Mouse (Mus musculus) layer of hippocampus, adult 9-11 months (tissue): ENCODE measurements at regions not wholly inside any gene's neighbourhood (a gene's known extent, or its start where the extent isn't known, plus 50 kb on each side); places are given as distances from the start of the nearest gene placed in this dataset.

ENCODE experiments used
- DNase-seq: peaks from one replicate; pipeline ENCODE4 v3.0.0; 2022

- DNase-seq, result no peak
Measured at GRCm38 (mm10) chr6:117622946-117623345, 218.0 kb upstream of the Zfp637 start.

DNA sequence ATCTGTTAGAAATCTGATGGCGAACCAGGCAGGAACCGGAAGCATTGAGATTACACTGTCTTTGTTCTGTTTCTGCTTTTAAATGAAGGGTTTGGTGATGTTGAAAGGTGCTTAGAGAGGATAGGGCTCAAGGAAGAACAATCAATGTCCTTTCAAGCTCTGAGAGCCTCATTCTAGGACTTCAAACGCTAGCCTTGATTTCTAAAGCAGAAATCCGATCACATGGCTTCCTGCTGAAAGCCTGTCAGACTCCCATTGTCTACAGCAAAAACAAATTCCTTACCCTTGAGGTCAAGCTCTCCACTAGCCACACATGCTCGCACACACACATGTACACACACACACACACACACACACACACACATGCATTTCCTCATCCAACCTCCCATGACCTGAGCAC is 215.3 kb upstream of the Zfp637 start:
- DNase-seq, result no peak

- DNase-seq, result no peak
Measured at GRCm38 (mm10) chr6:117627461-117627860, 213.5 kb upstream of the Zfp637 start.

DNA sequence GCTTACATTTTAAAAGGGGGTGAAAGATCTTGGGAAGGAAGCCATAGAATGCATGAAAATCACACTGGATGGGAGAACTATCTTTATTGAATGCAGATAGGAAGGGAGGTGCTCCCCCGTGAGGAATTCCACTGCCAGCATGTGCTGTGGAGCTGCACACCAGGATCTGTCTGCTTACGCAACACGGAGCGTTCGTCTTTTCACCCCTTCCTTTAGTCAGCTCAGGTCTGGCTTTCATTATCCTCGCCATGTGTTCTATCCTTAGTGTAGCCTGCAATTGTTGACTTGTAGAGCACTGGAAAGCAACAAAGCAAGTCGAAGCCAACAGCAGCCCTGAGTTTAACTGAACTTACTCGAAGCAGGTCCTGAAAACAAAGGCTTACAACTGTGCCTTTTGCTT is 194.4 kb upstream of the Zfp637 start:
- DNase-seq, result peak; percentile 18

DNA sequence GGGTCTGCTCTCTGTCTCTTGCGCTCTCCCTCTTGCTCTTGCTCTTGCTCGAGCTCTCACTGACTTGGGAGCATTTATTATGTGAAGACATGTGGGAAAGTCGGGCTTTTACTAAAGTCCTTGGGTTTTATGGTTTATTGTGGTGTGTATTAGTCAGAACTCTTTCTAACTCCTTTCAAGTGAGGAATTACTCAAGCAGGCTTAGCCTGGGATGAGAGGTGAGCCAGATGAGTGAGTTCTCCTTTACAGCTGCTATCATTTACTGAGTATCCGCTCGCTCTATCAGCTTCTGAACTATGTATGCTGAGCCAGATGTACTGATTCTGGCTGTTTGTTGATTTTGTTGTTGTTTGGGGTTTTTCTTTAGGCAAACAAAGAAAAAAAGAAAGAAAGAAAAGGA is 190.4 kb upstream of the Zfp637 start:
- DNase-seq, result no peak

GRCm38 (mm10) chr6:117651551-117651950 is 189.4 kb upstream of the Zfp637 start:
- no peak for DNase-seq

GRCm38 (mm10) chr6:117652012-117652411 is 189.0 kb upstream of the Zfp637 start:
- no peak for DNase-seq

DNA sequence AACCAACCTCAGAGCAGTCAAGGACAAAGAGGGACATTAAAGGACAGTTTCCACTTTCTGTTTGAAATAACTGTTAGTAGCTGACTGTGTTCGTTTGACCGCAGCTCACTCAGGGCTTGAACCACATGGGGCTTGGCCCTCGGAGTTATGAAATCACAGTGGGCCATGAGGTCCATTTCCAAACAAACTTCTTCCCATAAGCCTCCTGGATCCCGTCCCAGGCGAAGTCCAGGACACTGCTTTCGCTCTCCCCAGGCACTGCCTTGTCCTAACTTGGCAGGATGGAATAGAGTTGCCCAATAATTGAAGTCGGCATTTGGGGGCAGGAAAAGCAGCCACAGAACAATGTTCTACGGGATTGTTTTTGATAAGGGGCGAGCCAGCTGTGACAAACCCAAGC is 188.1 kb upstream of the Zfp637 start:
- DNase-seq, result peak; percentile 7

DNA sequence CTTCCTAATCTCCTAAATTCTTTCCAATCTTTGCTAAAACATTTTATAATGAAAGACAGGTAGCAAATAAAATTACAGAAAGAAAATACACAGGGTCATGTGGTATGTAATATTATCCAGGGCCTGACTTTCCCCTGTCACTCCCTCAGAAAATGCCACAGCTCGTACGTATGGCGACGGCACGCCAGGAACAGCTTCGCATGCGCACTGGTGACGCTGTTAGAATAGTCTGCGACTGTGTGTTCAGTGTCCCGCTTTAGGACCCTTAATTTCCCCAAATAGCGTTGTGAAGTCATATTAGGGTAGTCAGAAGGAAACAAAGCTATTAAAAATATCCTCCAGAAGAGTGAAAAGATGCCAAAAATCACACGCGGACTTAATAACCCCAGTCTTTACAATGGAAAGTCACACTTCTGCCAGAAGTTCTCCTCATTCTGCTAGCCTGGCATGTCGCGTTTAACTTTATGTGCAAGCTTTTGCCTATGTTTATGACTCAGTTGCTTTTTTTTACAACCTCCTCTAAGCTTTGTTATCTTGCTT is 187.0 kb upstream of the Zfp637 start:
- no peak for DNase-seq

DNA sequence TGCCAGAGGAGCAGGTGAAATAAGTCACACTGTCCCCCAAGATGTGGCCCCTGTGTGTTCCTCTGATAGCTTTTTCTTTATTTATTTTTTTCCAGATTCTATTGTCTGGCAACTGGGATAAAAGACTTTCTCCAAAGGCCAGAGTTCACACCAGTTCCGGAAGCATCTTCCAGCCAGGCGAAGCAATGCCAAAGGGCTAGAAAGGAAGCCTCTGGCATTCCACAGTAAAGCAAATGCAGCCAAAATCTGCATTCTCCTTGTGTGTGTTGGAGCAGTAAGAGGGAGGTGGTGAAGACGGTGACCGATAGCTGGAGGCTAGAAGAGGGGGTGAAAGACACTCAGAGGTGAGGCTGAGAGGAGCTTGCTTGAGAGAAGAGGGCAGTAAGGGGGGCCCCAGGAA is 185.0 kb upstream of the Zfp637 start:
- DNase-seq, result no peak

DNA sequence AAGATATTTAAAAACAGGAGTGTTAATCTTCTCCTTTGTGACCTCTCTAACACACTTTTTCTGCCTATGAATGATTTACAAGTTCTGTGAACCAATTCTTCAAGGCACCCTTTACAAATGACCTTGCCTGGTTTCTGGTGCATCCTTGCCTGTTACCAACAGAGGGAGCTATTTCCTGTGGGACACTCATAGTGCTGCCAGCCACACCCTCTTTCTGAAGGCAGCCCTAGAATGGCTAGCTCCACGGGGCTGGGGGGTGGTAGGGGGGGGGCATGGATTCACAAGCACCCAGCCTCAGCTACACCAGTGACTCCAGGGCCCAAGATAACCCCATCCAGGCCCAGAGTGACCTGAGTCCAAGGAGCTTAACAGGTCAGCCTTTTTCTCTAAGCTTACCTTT is 180.4 kb upstream of the Zfp637 start:
- DNase-seq, result no peak

- no peak for DNase-seq
Measured at GRCm38 (mm10) chr6:117662635-117663034, 178.3 kb upstream of the Zfp637 start.

GRCm38 (mm10) chr6:117670337-117670736 is 170.6 kb upstream of the Zfp637 start:
- DNase-seq, result no peak

- no peak for DNase-seq
Measured at GRCm38 (mm10) chr6:117670792-117671525, 170.0 kb upstream of the Zfp637 start.

- no peak for DNase-seq
Measured at GRCm38 (mm10) chr6:117675059-117675800, 165.8 kb upstream of the Zfp637 start.

DNA sequence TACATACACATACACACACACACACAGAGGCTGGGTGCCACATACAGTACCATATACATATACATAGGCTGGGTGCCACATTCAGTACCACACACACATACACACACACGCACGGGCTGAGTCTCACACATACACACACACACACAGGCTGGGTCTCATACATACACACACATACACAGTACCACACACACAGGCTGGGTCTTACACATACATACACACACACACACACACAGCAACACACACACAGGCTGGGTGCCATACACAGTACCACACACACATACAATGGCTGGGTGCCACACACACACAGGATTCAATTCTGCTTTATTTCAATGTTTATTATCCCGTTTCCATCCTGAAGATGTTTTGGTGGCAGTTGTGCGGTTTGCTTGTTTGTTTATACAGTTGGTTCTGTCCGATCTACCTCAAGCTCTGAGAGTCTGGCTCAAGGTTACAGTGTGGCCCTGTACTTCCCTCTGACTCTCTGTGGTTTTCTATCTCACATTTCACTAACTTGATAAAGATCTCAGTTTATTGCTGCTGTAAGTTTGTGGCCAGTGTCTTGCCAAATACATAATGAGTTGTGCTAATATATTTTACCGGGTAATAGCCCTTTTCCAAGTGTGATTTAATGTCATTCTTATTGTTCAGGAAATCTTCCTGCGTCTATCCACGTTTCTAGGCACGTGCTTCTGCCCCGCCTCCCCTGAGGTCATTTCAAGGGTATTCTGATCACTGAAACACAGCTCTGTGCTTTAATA is 164.7 kb upstream of the Zfp637 start:
- DNase-seq, result no peak

GRCm38 (mm10) chr6:117677062-117677461 is 163.9 kb upstream of the Zfp637 start:
- no peak for DNase-seq

DNA sequence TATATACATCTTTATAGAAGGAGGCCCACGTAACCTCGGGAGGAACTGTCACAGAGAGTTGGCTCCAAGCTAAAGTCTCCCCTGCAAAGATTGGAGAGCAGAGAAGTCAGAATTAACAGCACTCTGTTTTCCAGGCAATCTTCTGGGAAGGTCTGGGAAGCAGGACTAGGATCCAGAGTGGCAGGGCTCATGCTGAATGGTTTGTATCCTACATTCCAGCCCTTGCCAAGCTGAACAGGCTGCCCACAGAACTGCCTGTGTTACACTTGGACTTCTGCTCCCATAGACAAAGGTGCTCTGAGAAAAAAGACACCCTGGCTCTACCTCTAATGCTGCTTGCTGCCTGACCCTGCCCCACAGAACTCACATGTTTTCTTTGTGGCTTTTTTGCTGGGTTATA is 163.2 kb upstream of the Zfp637 start:
- DNase-seq, result no peak

- no peak for DNase-seq
Measured at GRCm38 (mm10) chr6:117678276-117678675, 162.7 kb upstream of the Zfp637 start.

DNA sequence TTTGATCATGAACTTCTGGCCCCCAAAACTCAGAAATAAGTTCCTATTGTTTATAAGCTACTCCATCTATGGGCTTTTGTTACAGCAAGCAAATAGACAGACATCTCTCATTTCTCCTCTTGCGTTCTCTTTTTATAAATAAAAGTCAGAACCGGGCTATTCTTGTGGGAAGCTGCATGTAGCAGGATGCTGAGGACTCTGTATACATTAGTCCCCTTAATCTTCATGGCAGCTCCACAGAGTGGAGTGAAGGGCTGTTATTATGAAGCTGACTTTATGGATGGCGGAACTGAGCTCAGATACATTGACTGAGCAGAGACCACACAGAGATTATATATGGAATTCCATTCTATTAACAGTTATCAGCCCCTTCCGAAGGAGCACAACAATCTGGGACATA is 162.1 kb upstream of the Zfp637 start:
- no peak for DNase-seq

GRCm38 (mm10) chr6:117686212-117686611 is 154.8 kb upstream of the Zfp637 start:
- no peak for DNase-seq

DNA sequence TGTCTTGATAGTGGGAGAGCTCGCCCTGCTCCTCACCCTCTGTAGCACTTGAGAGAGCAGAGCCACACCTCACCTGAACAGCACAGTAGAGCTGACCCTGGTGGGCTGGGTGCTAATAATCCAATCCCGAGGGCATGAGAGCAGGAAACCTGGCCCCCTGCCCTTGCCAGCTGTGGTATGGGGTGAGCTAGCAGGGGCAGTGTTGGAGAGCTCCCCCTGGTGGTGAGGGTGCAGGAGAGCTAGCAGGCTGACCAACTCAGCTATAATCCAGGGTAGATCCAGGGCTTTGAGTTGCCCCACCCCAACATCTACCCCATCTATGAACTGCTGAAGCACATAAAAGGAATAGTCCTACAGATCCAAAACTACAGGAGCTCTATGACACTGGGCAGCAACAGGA is 153.9 kb upstream of the Zfp637 start:
- no peak for DNase-seq

DNA sequence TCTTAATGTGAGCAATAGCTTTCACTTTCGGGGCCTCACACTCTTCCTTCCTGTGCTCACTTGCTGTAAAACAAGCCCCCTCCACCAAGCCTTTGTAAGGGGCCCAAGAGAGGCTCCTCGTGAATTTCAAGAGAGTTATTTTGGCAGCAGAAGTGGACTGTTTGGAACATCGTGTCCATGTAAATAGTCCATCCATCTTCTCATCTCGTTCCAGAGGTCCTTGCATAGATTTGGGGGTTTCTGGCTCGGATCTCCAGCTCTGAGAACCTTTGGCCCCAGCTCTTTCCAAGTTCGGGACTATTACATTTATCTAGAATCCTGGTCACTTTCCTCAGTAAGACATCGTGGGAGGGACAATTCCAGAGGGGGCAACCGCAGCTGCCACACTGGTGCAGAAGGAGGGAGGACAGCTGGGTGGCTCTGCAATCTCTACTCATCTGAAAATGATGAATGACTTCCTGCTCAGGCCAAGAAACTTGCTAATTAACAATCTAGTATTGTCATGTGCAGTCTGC is 152.3 kb upstream of the Zfp637 start:
- no peak for DNase-seq
